Mouse (Mus musculus) MEL (cell line): Measurements from ENCODE around the gene Rtn1.

Source experiments
- CTCF ChIP-seq, 3 experiments: IDR thresholded peaks in 2 of 3; conservative IDR thresholded peaks in 1 of 3; 2 replicates each; pipeline ENCODE4 v1.5.1; 2011 to 2012; ENCODE audit warnings: low read length in 3 of 3, low read depth in 2 of 3, mild to moderate bottlenecking in 2 of 3, improper control_type of control experiment in 1 of 3, inconsistent platforms in 1 of 3, mixed read lengths in 1 of 3, moderate library complexity in 1 of 3; ENCODE audit not compliant: control insufficient read depth in 1 of 3, insufficient read depth in 1 of 3, poor library complexity in 1 of 3, severe bottlenecking in 1 of 3
- EP300 ChIP-seq, 2 experiments: IDR thresholded peaks; 2 replicates each; pipeline ENCODE4 v1.6.1; 2011; ENCODE audit warnings: improper control_type of control experiment in 2 of 2, low read length in 2 of 2, low read depth in 1 of 2, mild to moderate bottlenecking in 1 of 2
- ETS1 ChIP-seq: IDR thresholded peaks from 2 replicates; pipeline ENCODE4 v1.6.1; 2012; ENCODE audit warnings: low read depth, mild to moderate bottlenecking, inconsistent platforms, low read length, improper control_type of control experiment, moderate library complexity
- HCFC1 ChIP-seq: IDR thresholded peaks from 2 replicates; pipeline ENCODE4 v1.6.1; 2012; ENCODE audit warnings: low read depth, mild to moderate bottlenecking, inconsistent platforms, low read length, improper control_type of control experiment, moderate library complexity
- KAT2A ChIP-seq: conservative IDR thresholded peaks from 2 replicates; pipeline ENCODE4 v1.6.1; 2012; ENCODE audit warnings: low read depth, low read length, improper control_type of control experiment, inconsistent platforms
- RAD21 ChIP-seq: IDR thresholded peaks from 2 replicates; pipeline ENCODE4 v1.6.1; 2011; ENCODE audit warnings: mild to moderate bottlenecking, low read depth, low read length, improper control_type of control experiment
- SIN3A ChIP-seq: IDR thresholded peaks from 2 replicates; pipeline ENCODE4 v1.6.1; 2012; ENCODE audit warnings: low read length, improper control_type of control experiment, inconsistent platforms
- TCF12 ChIP-seq: IDR thresholded peaks from 2 replicates; pipeline ENCODE4 v1.6.1; 2014; ENCODE audit warnings: low read depth, mild to moderate bottlenecking, inconsistent platforms, low read length, improper control_type of control experiment, moderate library complexity
- ZMIZ1 ChIP-seq: IDR thresholded peaks from 2 replicates; pipeline ENCODE4 v1.6.1; 2012; ENCODE audit warnings: low read depth, mild to moderate bottlenecking, inconsistent platforms, low read length, improper control_type of control experiment, moderate library complexity
- ZNF384 ChIP-seq: IDR thresholded peaks from 2 replicates; pipeline ENCODE4 v1.6.1; 2012; ENCODE audit warnings: low read depth, mild to moderate bottlenecking, inconsistent platforms, low read length, improper control_type of control experiment

GRCm38 (mm10) chr12:72408111-72408891 lies 553 bp downstream of the Rtn1 start:
- TF ChIP-seq ZMIZ1 (no peak), ETS1 (no peak), SIN3A (no peak), HCFC1 (no peak), ZNF384 (no peak), EP300 (IDR thresholded peaks at IDR 0.05; ENCODE audit: low read depth in 1 of 2, low read length in 2 of 2) (no peak), RAD21 (no peak), CTCF (IDR thresholded peaks at IDR 0.05 in 2 of 3, conservative IDR thresholded peaks at IDR 0.05 in 1 of 3; ENCODE audit: control insufficient read depth in 1 of 3, insufficient read depth in 1 of 3, low read depth in 2 of 3, low read length in 3 of 3, poor library complexity in 1 of 3, severe bottlenecking in 1 of 3) (no peak), TCF12 (no peak), KAT2A (no peak)
